Mouse (Mus musculus) B cell, adult 2 months (primary cell): ENCODE measurements around the gene Faap24.

Experiments
- DNase-seq, 2 experiments: peaks; one replicate each; pipeline ENCODE4 v3.0.0; 2022

Gene Faap24

DNA sequence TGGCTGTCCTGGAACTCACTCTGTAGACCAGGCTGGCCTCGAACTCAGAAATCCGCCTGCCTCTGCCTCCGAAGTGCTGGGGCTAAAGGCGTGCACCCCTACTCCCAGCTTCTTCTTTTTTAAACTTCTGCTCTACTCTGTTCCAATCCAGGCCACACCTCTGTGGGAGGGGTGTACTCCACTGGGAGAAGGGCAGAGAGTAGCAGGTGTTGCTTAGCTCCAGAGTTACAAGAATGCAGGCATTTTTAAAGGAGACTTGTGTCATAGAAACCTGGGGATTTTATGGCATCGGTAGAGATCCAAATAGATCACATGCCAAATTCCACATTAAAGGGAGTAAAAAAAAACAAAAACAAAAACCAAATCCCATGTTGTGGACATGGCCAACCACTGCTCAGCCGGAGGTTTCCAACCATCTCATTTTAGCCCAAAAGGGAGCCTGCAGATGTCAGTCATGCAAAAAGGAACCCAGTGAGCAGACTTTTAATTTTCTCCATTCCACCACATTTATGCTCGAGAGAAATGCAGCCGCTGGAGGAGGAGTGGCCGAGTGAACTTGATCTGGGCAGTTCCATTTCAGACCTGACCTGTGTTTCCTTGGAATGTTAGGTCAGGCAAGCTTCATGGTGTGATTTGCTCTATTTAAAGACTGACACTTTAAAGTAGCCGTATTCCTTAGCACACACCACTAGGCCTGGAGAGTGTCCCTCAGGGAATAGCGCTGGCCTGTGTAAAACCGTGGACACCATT, 31.3 kb downstream of the Faap24 start:
- no peak for DNase-seq

- DNase-seq = no peak
These were observed 33.8 kb downstream of the Faap24 start for GRCm38 (mm10) chr7:35362868-35363267.

DNA sequence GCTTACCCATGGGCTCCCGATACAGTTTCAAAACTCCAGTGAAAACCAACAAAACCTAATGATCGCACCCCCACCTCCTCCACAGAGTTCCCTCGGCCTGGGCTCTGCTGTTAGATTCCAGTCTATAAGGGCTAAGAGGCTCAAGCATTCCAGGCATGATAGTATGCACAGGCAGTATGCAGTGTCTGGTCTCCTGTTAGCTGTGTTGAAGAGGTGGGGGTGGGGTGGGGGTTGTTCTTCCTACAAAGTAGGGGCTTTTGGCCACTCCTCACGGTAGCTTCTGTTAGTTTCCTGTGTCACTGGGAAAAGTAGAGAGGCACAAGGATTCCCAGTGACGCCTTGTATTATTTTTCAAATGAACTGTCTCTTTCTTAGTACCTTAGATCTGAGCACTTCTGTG, 34.4 kb downstream of the Faap24 start:
- no peak for DNase-seq

- DNase-seq = no peak
These were observed 39.0 kb downstream of the Faap24 start for GRCm38 (mm10) chr7:35357621-35358020.

GRCm38 (mm10) chr7:35355303-35355872, 41.2 kb downstream of the Faap24 start:
- no peak for DNase-seq

- DNase-seq = no peak
These were observed 43.3 kb downstream of the Faap24 start for GRCm38 (mm10) chr7:35353306-35353705.

GRCm38 (mm10) chr7:35351155-35351554, 45.5 kb downstream of the Faap24 start:
- DNase-seq = no peak

DNA sequence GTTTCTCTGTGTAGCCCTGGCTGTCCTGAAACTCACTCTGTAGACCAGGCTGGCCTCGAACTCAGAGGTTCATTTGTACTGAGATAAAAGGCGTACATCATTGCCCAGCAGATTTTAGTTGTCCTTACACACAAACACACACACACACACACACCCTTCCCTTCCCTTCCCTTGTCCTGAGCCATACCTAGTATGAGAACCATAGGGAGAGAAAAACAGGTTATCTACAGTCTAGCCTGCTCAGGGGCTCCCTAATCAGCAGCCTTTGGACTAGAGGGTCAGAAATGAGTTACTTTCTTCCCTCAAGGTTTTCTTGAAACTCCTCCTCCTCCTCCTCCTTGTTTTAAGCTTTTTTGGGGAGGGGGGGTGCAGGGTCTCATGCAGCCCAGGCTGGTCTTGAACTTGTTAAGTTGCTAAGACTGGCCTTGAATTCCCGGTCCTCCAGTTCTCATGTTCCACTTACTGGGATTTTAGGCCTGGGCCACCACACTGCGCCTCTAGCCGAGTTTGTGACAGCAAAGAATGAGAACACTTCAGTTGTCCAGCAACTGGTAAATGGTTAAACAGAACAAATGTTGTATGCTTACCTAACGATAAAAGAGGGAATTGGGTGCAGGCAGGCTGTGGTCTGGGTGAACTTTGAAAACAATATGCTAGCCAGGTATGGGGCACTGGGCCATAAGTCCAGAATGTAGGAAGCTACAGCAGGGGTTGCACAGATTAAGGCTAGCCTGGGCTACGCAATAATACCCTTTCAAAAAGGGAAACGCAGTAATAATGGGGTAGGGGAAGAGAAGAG, 46.6 kb downstream of the Faap24 start:
- DNase-seq = no peak

- DNase-seq = no peak
These were observed 47.6 kb downstream of the Faap24 start for GRCm38 (mm10) chr7:35349022-35349421.

DNA sequence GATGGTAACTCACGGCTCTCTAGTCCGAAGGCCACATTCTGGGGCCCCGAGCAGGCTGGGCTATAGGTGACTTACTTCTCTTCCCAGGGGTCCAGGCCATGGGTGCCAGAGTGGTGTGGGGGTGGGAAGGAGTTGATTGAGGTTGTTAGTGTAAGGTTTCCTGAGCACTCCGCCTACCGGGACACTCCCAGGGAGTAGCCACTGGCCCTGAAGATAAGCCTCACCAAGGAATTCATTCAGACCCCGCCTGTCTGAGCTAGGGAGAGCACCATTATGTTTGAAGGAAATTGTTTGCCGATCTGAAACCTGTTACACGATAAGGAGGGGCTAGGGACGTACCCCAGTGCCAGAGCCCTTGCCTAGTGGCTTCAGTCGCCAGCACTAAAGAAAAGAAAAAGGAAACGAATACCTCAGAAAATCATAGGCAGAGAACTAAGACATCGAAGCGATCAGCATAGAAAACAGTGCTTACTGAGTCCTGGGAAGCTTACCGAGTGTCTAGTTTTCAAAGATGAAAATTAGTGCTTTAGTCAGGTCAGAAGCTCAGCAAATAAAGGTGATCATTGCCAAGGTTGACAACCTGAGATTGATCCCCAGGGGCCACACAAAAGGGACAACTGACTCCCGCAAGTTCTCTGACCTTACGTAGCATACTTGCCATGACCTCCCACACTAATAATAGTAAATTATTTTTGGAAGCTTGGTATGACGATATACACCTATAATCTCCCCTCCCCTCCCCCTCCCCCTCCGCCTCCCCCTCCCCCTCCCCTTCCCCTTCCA, 48.5 kb downstream of the Faap24 start:
- no peak for DNase-seq

- no peak for DNase-seq
These were observed 51.8 kb downstream of the Faap24 start for GRCm38 (mm10) chr7:35344785-35345330.

- no peak for DNase-seq
These were observed 54.1 kb downstream of the Faap24 start for GRCm38 (mm10) chr7:35342498-35342897.
